Mouse (Mus musculus) C2C12 (cell line): ENCODE measurements around the gene Rundc3a. TPM values are rescaled to one million over a fixed set of nuclear protein-coding genes. Genes with fewer than 3 reads are reported as not detected.

Source experiments
- H3K27me3 ChIP-seq: one replicate; pipeline ENCODE4 v1.6.1; 2011; ENCODE audit not compliant: control insufficient read depth, insufficient read depth, insufficient read length
- H3K36me3 ChIP-seq: one replicate; pipeline ENCODE4 v1.6.1; 2011; ENCODE audit not compliant: control insufficient read depth, insufficient read depth
- H3K4me3 ChIP-seq: one replicate; pipeline ENCODE4 v1.5.1; 2011; ENCODE audit warnings: mild to moderate bottlenecking, control low read depth; ENCODE audit not compliant: poor library complexity, insufficient read depth, severe bottlenecking
- H3K79me2 ChIP-seq: one replicate; pipeline ENCODE4 v1.6.1; 2011; ENCODE audit not compliant: control insufficient read depth, insufficient read depth
- H3K79me3 ChIP-seq: one replicate; pipeline ENCODE4 v1.6.1; 2011; ENCODE audit warnings: low read depth, control low read depth
- H3ac ChIP-seq: one replicate; pipeline ENCODE3; 2011; ENCODE audit warnings: low read depth; ENCODE audit not compliant: control insufficient read depth, insufficient read length
- CEBPB ChIP-seq: IDR thresholded peaks from one replicate; pipeline ENCODE4 v1.6.1; 2011; ENCODE audit warnings: low read depth, mild to moderate bottlenecking, control low read depth, moderate library complexity
- CTCF ChIP-seq: IDR thresholded peaks from one replicate; pipeline ENCODE4 v1.5.1; 2011; ENCODE audit not compliant: control insufficient read depth, insufficient read depth, insufficient read length
- FOSL1 ChIP-seq: IDR thresholded peaks from one replicate; pipeline ENCODE4 v1.8.0; 2011; ENCODE audit warnings: mild to moderate bottlenecking, low read length; ENCODE audit not compliant: poor library complexity, insufficient read depth, severe bottlenecking
- MAX ChIP-seq: IDR thresholded peaks from one replicate; pipeline ENCODE4 v1.6.1; 2011; ENCODE audit warnings: mild to moderate bottlenecking, control low read depth
- MYOD1 ChIP-seq: IDR thresholded peaks from one replicate; pipeline ENCODE4 v1.6.1; 2011; ENCODE audit warnings: low read depth; ENCODE audit not compliant: control insufficient read depth, insufficient read length
- MYOG ChIP-seq: IDR thresholded peaks from one replicate; pipeline ENCODE4 v1.6.1; 2011; ENCODE audit not compliant: control insufficient read depth, insufficient read length; ENCODE audit errors: extremely low read depth
- USF1 ChIP-seq: IDR thresholded peaks from one replicate; pipeline ENCODE4 v1.6.1; 2011; ENCODE audit warnings: low read depth, mild to moderate bottlenecking, control low read depth, moderate library complexity
- polyA plus RNA-seq: library from polyadenylated mRNA; unstranded; fragments of >200 nt; fragmentation: generic; extraction: Trizol; gene quantifications from one replicate; pipeline ENCODE4 v1.2.1, GENCODE M21; 2012; ENCODE audit warnings: missing spikeins

Gene Rundc3a
- polyA plus RNA-seq, 1 experiment: 2.2 TPM

GRCm38 (mm10) chr11:102438212-102439092, 45.2 kb downstream of the Rundc3a start:
- Histone ChIP-seq H3K79me2 (no peaks in the 10 kb centered on the region), H3ac (no peak overlapping the region), H3K79me3 (no peaks in the 10 kb centered on the region), H3K27me3 (no peaks in the 10 kb centered on the region), H3K36me3 (peaks cover 24% of the 10 kb centered on the region), H3K4me3 (no peak overlapping the region)
- TF ChIP-seq CTCF (peak; percentile 38), FOSL1 (no peak)

GRCm38 (mm10) chr11:102439093-102440082, 46.2 kb downstream of the Rundc3a start:
- Histone ChIP-seq H3K79me3 (no peaks in the 10 kb centered on the region), H3K27me3 (no peaks in the 10 kb centered on the region), H3K4me3 (no peak overlapping the region), H3ac (no peak overlapping the region), H3K79me2 (no peaks in the 10 kb centered on the region), H3K36me3 (peaks cover 17% of the 10 kb centered on the region)
- no peak for TF ChIP-seq CTCF
- no peak for TF ChIP-seq MAX
- TF ChIP-seq MYOD1: no peak
- TF ChIP-seq CEBPB: no peak
- TF ChIP-seq MYOG: no peak

- Histone ChIP-seq H3K27me3 (no peaks in the 10 kb centered on the region), H3K36me3 (peaks cover 9% of the 10 kb centered on the region), H3ac (no peak overlapping the region), H3K79me3 (no peaks in the 10 kb centered on the region), H3K79me2 (no peaks in the 10 kb centered on the region), H3K4me3 (no peak overlapping the region)
- TF ChIP-seq MYOD1: no peak
- no peak for TF ChIP-seq MAX
- TF ChIP-seq USF1: no peak
- no peak for TF ChIP-seq FOSL1
- no peak for TF ChIP-seq CEBPB
- no peak for TF ChIP-seq MYOG
- TF ChIP-seq CTCF: no peak
These were observed 47.1 kb downstream of the Rundc3a start for GRCm38 (mm10) chr11:102440255-102440654.

- Histone ChIP-seq H3K27me3 (no peaks in the 10 kb centered on the region), H3ac (no peak overlapping the region), H3K4me3 (no peak overlapping the region), H3K36me3 (peaks cover under 1% of the 10 kb centered on the region), H3K79me2 (no peaks in the 10 kb centered on the region), H3K79me3 (no peaks in the 10 kb centered on the region)
- TF ChIP-seq MAX (no peak), CTCF (no peak), CEBPB (no peak), MYOD1 (no peak), FOSL1 (no peak), USF1 (no peak), MYOG (no peak)
These were observed 48.2 kb downstream of the Rundc3a start for GRCm38 (mm10) chr11:102441434-102441833.

GRCm38 (mm10) chr11:102442089-102442488, 48.9 kb downstream of the Rundc3a start:
- H3ac ChIP-seq: no peak overlapping the region
- H3K27me3 ChIP-seq: no peaks in the 10 kb centered on the region
- no peak for TF ChIP-seq CTCF
- no peak for TF ChIP-seq FOSL1
- TF ChIP-seq MAX: no peak
- TF ChIP-seq MYOG: no peak
- TF ChIP-seq USF1: no peak
- no peak for TF ChIP-seq CEBPB
- TF ChIP-seq MYOD1: no peak
- H3K79me2 ChIP-seq: no peaks in the 10 kb centered on the region
- no peaks in the 10 kb centered on the region for H3K79me3 ChIP-seq
- no peaks in the 10 kb centered on the region for H3K36me3 ChIP-seq
- H3K4me3 ChIP-seq: no peak overlapping the region
